Comparison of ENCODE assay signal across 8 mouse cellular contexts in the genomic region with DNA sequence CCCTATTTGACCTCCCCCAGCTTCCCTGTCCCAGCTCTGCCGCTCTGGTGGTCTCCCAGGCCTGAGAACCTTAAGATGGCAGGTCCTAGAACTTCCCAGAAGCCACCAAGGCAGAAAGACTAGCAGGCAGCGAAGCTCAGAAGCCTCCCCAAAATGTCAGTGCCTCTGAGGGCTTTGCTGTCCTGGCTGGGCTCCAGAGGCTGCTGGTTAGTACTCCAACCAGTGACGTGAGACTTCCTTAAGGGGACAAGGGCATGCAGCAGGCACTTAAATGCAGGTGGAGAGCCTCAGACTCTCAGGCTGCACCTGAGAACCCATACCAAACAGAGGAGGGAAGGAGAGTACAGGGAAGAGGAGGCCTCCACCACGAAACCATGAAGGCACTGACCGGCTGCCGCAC. TPM values are rescaled to one million over a fixed set of nuclear protein-coding genes. Genes with fewer than 3 reads are reported as not detected.
DNase-seq lines count a peak whose midpoint lies in the region.

No protein-coding gene starts in this region.

- intact Hi-C loops in left cerebral cortex, postnatal 10 days (cut with DNase I), result no loop called here

- peak; percentile 56 for DNase-seq in kidney, adult 18-20 months
- no peak for DNase-seq in kidney, adult 11 months
- DNase-seq in cerebellum, postnatal 36 days, result peak; percentile 40 to 58
- DNase-seq in kidney, postnatal 10 days, result peak; percentile 59
- DNase-seq in lung, postnatal 4 days, result peak; percentile 68 to 74
- DNase-seq in layer of hippocampus, postnatal 36 days, result no peak
- DNase-seq in embryo, embryonic 11 days, result no peak
- no peak for DNase-seq in left cerebral cortex, postnatal 10 days (ENCODE audit: extremely low spot score in 1 of 2, low spot score in 2 of 2)

RNA-seq across cellular contexts. Expression of a gene that starts 3.6 kb away (rescaled TPM):
- total RNA-seq in layer of hippocampus, postnatal 36 days (2021), result 100 to 1,000 TPM; 147 to 149 TPM
- 100 to 1,000 TPM; 157 to 162 TPM for total RNA-seq in left cerebral cortex, postnatal 10 days (2021)

RNA-seq across cellular contexts. Expression of a gene that starts 31.6 kb away (rescaled TPM):
- total RNA-seq in layer of hippocampus, postnatal 36 days (2021), result 1 to 10 TPM; 2.2 to 2.8 TPM
- total RNA-seq in left cerebral cortex, postnatal 10 days (2021), result 1 to 10 TPM; 3.0 to 3.3 TPM

RNA-seq across cellular contexts. Expression of a gene that starts 38.1 kb away (rescaled TPM):
- total RNA-seq in layer of hippocampus, postnatal 36 days (2021), result 10 to 100 TPM in 1 of 2 experiments, 1 to 10 TPM in 1; 4.3 to 14.4 TPM
- total RNA-seq in left cerebral cortex, postnatal 10 days (2021), result 10 to 100 TPM in 1 of 2 experiments, 1 to 10 TPM in 1; 6.5 to 16.9 TPM

RNA-seq across cellular contexts. Expression of a gene that starts 41.3 kb away (rescaled TPM):
- 10 to 100 TPM; 55.2 to 56.6 TPM for total RNA-seq in layer of hippocampus, postnatal 36 days (2021)
- total RNA-seq in left cerebral cortex, postnatal 10 days (2021), result 10 to 100 TPM; 52.6 to 57.6 TPM

RNA-seq across cellular contexts. Expression of a gene that starts 49.7 kb away (rescaled TPM):
- 1 to 10 TPM; 3.0 to 3.8 TPM for total RNA-seq in layer of hippocampus, postnatal 36 days (2021)
- 1 to 10 TPM; 5.6 to 6.1 TPM for total RNA-seq in left cerebral cortex, postnatal 10 days (2021)

Comparison
In these comparisons a context has a peak if more than half of its experiments do, and no peak if none do; other contexts are left out.
1. DNase-seq: peak in kidney, adult 18-20 months (single experiment), cerebellum, postnatal 36 days (2 of 2), kidney, postnatal 10 days (single experiment) and lung, postnatal 4 days (2 of 2); none in kidney, adult 11 months (single experiment), layer of hippocampus, postnatal 36 days (0 of 2), embryo, embryonic 11 days (single experiment) and left cerebral cortex, postnatal 10 days (0 of 2).